Mouse (Mus musculus): ENCODE measurements around the gene Mrpl45.

- TF ChIP-seq POLR2A (IDR thresholded peaks at IDR 0.05; ENCODE audit: borderline replicate concordance, extremely low read depth, insufficient read depth, insufficient read length, poor library complexity, severe bottlenecking) (no peak), CTCF (IDR thresholded peaks at IDR 0.05; ENCODE audit: borderline replicate concordance, extremely low read depth, insufficient read depth, insufficient read length) (no peak)
These were observed 38.4 kb upstream of the Mrpl45 start for GRCm38 (mm10) chr11:97277166-97277565.

Data from brain, embryonic 14.5 days (tissue).